Mouse (Mus musculus) embryonic facial prominence, embryonic 12.5 days (tissue): ENCODE measurements around the gene Pacsin3. TPM values are rescaled to one million over a fixed set of nuclear protein-coding genes. Genes with fewer than 3 reads are reported as not detected.

Source experiments
- ATAC-seq: fragments of 200-750 bp; cut with Nextera tagmentation; 2 replicates; pipeline ENCODE4 v1.8.0; 2017; ENCODE audit not compliant: insufficient number of reproducible peaks, insufficient read depth, low FRiP score, low TSS enrichment
- H3K27ac ChIP-seq: fragments of 300-500 bp; sonication (generic); 2 replicates; pipeline ENCODE4 v1.5.1; 2016; ENCODE audit warnings: mild to moderate bottlenecking
- H3K27me3 ChIP-seq: fragments of 300-500 bp; sonication (generic); 2 replicates; pipeline ENCODE4 v1.6.1; 2016; ENCODE audit warnings: mild to moderate bottlenecking, moderate library complexity
- H3K36me3 ChIP-seq: fragments of 300-500 bp; sonication (generic); 2 replicates; pipeline ENCODE4 v1.6.1; 2016; ENCODE audit warnings: mild to moderate bottlenecking
- H3K4me1 ChIP-seq: fragments of 300-500 bp; sonication (generic); 2 replicates; pipeline ENCODE4 v1.6.1; 2016
- H3K4me2 ChIP-seq: fragments of 300-500 bp; sonication (generic); replicated peaks from 2 replicates; pipeline ENCODE4 v1.6.1; 2016; ENCODE audit warnings: mild to moderate bottlenecking, moderate library complexity
- H3K4me3 ChIP-seq: fragments of 300-500 bp; sonication (generic); 2 replicates; pipeline ENCODE4 v1.5.1; 2016; ENCODE audit warnings: mild to moderate bottlenecking
- H3K9ac ChIP-seq: fragments of 300-500 bp; sonication (generic); 2 replicates; pipeline ENCODE4 v1.6.1; 2016; ENCODE audit warnings: mild to moderate bottlenecking, moderate library complexity
- H3K9me3 ChIP-seq: fragments of 300-500 bp; sonication (generic); 2 replicates; pipeline ENCODE4 v1.6.1; 2016; ENCODE audit warnings: mild to moderate bottlenecking, moderate library complexity
- WGBS: fragments of 180-500 bp; shearing (Covaris S2); methylation state at CpG from one replicate; pipeline ENCODE4 v1.1.7; 2016; 5-methylcytosine and 5-hydroxymethylcytosine counted together
- polyA plus RNA-seq: library from polyadenylated mRNA; unstranded; fragments of >200 nt; fragmentation: Nextera tagmentation; extraction: Ambion mirVana; gene quantifications from 2 replicates; pipeline ENCODE4 v1.2.1, GENCODE M21; 2016

Gene Pacsin3
- polyA plus RNA-seq, 1 experiment from 2014 or later, result 40.9 TPM

DNA sequence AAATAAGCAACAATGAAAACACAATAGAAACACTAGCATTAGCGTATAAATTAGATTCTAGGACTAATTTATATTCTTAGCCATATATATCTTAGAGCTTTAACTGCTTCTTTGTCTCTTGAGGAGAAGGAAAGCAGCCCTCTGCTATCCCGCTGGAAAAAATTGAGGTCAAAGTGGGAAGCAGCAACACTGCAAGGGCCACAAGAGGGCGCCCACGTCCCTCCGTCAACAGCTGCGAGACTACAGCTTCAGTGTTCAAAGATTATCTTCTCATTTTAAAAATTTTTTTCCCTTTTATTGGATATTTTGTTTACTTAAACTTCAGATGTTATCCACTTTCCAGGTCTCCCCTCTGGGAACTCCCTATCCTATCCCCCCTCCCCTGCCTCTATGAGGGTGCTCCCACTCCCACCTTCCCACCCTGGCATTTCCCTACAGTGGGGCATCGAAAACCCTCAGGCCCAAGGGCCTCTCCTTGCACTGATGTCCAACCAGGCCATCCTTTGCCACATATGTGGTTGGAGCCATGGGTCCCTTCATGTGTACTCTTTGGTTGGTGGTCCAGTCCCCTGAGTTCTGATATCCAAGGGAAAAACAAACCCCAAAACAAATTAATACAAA, 30.2 kb downstream of the Pacsin3 start:
- H3K4me3 ChIP-seq, result no peak overlapping the region
- 14% methylated on average over 7 of the region's 7 CpGs for WGBS
- ATAC-seq, result no peak

DNA sequence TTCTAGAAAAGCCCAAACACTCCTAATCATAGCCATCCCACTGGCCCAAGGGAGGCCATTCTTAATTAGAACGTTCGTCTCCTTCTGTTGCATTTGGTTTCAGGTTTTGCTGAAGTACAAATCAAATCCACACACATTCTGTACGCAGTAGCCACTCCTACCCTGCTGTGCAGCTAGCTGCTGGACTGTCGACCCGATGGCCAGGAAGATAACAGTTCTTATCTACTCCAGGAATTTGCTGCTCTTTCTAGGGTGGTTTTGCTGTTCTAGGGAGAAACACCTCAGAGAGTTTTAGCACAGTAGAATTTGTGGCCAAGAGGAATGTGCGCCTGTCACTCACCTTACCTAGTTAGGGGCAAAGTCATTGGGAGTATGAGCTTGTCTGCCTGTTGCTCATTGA, 31.8 kb downstream of the Pacsin3 start:
- Histone ChIP-seq H3K9me3 (no peaks in the 10 kb centered on the region), H3K4me1 (peaks cover 21% of the 10 kb centered on the region), H3K4me2 (no peak overlapping the region), H3K9ac (no peak overlapping the region), H3K27ac (no peak overlapping the region), H3K4me3 (no peak overlapping the region), H3K27me3 (no peaks in the 10 kb centered on the region), H3K36me3 (no peaks in the 10 kb centered on the region)
- ATAC-seq, result no peak
- 56% methylated on average over 6 of the region's 6 CpGs for WGBS

More for the DNA sequence above, 30.2 kb downstream of the Pacsin3 start:
- peaks cover 14% of the 10 kb centered on the region for H3K4me1 ChIP-seq
- H3K27me3 ChIP-seq, result no peaks in the 10 kb centered on the region
- no peaks in the 10 kb centered on the region for H3K36me3 ChIP-seq
- H3K4me2 ChIP-seq, result no peak overlapping the region
- H3K27ac ChIP-seq, result 0 out of 2 replicates have a peak overlapping the region, but pooled peaks have one; percentile 7
- no peak overlapping the region for H3K9ac ChIP-seq
- no peaks in the 10 kb centered on the region for H3K9me3 ChIP-seq

DNA sequence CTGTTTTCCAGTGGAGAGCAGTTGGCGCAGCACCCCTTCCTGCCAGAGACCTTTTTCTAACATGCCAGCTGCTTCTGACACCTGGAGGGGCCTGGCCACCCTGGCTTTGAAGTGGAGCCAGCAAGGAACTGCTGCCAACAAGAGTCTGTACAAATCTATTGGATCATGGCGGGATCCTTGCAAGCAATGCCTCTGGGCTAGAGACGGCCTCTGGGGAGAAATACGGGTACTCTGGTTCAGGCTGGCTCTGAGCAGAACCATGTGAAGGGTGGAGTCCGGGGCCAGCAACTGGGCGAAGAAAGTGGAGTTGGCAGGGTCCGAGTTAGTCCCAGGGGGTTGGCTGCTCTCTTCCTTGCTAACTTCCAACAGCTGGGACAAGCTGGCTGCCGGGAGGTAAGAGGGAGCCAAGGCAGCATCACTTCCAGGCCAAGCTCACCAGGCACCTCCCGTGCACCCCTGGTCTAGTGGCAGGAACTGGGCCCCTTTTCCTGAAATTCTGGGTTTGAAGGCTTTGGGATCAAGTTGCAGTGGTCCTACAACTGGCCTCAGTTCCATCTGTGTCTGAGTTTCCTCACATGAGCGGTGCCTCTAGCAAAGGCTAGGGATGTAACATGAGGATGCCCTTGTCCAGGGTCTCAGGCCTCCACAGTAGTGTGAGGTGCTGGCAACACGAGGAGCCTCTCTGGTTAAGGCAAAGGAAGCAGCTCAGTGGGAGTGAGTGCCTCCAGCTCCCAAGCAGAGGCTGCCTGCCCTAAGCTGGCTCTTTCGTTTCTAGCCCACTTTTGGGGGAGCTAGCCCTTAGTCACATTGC, 35.6 kb downstream of the Pacsin3 start:
- peaks cover 12% of the 10 kb centered on the region for H3K4me1 ChIP-seq
- H3K9me3 ChIP-seq, result no peaks in the 10 kb centered on the region
- no peak for ATAC-seq
- H3K36me3 ChIP-seq, result no peaks in the 10 kb centered on the region
- no peaks in the 10 kb centered on the region for H3K27me3 ChIP-seq
- peak overlapping the region; percentile 3; the same call in 1 of the 2 replicates for H3K27ac ChIP-seq
- 46% methylated on average over 12 of the region's 12 CpGs for WGBS
- H3K4me2 ChIP-seq, result no peak overlapping the region
- no peak overlapping the region for H3K9ac ChIP-seq
- no peak overlapping the region for H3K4me3 ChIP-seq

DNA sequence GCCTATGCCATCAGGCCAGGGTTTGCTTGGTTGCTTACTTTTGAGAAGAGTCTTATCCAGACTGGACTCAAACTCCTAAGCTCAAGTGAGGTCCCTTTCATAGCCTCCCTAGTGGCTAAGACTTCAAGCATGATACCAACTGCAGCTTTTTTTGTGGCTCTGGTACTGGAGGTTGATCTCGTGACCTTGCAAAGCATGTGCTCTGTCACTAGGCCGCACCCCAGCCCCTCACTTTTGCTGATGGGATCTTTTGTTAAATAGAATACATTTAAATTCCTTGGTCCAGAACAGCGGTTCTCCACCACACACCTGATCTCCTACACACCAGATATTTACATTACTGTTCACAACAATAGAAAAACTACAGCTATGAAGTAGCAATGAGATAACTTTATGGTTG, 38.5 kb downstream of the Pacsin3 start:
- H3K36me3 ChIP-seq, result no peaks in the 10 kb centered on the region
- peaks cover 15% of the 10 kb centered on the region for H3K4me1 ChIP-seq
- H3K9ac ChIP-seq, result no peak overlapping the region
- WGBS, result 88% methylated on average over 3 of the region's 3 CpGs
- no peak for ATAC-seq
- no peak overlapping the region for H3K4me3 ChIP-seq
- no peak overlapping the region for H3K27ac ChIP-seq
- H3K9me3 ChIP-seq, result no peaks in the 10 kb centered on the region
- no peaks in the 10 kb centered on the region for H3K27me3 ChIP-seq
- no peak overlapping the region for H3K4me2 ChIP-seq

DNA sequence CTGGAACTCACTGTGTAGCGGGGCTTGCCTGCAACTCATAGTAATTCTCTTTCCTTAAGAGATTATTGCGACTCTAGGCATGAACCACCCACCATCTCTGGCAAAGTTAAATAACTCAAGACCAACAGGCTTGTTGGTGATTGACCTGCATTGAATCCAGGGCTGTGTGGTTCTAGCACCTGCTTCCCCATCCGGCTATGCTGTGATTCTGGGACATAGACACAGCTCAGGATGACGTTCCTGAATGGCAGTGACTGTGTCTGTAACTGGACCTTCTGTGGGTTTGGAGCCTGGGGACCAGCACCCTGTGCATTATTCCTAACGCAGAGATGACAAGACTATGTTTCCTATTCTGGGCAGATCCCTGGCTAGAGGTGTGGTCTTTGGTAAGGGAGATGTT, 40.1 kb downstream of the Pacsin3 start:
- Histone ChIP-seq H3K4me1 (peaks cover 17% of the 10 kb centered on the region), H3K4me2 (no peak overlapping the region), H3K9me3 (no peaks in the 10 kb centered on the region), H3K9ac (no peak overlapping the region), H3K27me3 (no peaks in the 10 kb centered on the region), H3K27ac (no peak overlapping the region), H3K36me3 (no peaks in the 10 kb centered on the region), H3K4me3 (no peak overlapping the region)
- 90% methylated on average over 5 of the region's 5 CpGs for WGBS
- no peak for ATAC-seq

DNA sequence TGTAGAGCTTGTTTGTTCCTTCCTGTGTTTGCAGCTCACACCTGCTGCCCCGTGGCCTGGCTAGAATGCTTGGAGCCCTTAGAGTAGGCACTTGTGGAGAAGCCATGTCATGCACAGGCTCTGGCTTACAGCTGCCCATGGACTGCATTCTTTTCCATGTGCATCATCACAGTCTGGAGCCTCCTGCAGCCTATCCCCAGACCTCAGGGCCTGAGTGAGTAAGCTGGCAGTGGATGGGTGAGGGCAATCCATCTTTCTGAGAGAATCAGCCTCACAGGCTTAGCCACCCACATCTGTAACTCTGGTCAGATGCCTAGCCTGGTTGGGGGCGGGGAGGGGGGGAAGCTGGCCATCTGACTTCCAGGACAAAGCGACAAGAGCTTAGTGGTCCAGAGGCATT, 43.4 kb downstream of the Pacsin3 start:
- H3K27me3 ChIP-seq, result no peaks in the 10 kb centered on the region
- 54% methylated on average over 3 of the region's 3 CpGs for WGBS
- ATAC-seq, result no peak
- no peak overlapping the region for H3K4me3 ChIP-seq
- H3K27ac ChIP-seq, result no peak overlapping the region
- H3K4me1 ChIP-seq, result 0 out of 2 replicates have a peak, but pooled peaks cover 7% of the 10 kb centered on the region
- no peak overlapping the region for H3K9ac ChIP-seq
- no peaks in the 10 kb centered on the region for H3K9me3 ChIP-seq
- 0 out of 2 replicates have a peak, but pooled peaks cover 2% of the 10 kb centered on the region for H3K36me3 ChIP-seq
- no peak overlapping the region for H3K4me2 ChIP-seq

DNA sequence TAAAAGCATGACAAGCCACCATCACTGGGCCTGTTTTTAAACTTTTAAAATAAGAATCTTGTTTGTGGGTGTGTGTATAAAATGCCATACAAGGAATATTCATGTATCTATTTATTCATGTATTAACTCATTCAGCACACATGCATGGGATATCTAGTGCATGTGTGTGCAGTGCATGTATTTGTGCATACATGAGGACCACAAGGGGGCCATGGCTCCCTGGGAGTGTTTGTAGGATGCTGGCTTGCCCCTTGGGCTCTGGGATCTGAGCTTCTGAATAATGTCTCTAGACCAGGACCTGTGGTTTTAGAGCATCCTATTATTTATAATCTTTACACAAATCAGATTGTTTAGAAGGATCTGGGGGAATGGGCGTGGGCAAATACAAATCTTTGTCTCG, 45.0 kb downstream of the Pacsin3 start:
- no peak overlapping the region for H3K27ac ChIP-seq
- ATAC-seq, result no peak
- H3K9ac ChIP-seq, result no peak overlapping the region
- H3K4me1 ChIP-seq, result 0 out of 2 replicates have a peak, but pooled peaks cover 7% of the 10 kb centered on the region
- no peaks in the 10 kb centered on the region for H3K9me3 ChIP-seq
- no peak overlapping the region for H3K4me3 ChIP-seq
- H3K36me3 ChIP-seq, result 0 out of 2 replicates have a peak, but pooled peaks cover 3% of the 10 kb centered on the region
- WGBS, result 97% methylated on average over 2 of the region's 2 CpGs
- H3K27me3 ChIP-seq, result no peaks in the 10 kb centered on the region
- no peak overlapping the region for H3K4me2 ChIP-seq

DNA sequence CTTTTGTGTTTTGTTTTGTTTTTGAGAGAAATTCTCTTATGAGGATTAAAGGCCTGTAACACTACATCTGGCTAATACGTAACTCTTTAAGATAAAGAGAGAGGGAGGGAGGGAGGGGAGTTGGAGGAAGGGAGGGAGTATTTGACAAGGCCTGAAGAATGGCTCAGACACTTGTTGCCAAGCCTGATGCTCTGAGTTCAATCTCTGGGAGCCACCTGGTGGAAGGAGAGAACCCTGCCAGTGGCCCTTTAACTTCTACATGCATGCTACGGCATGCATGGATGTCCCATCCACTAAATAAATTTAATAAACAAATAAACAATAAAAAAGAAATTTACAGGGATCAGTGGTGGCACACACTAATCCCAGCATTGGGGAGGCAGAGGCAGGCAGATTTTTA, 46.1 kb downstream of the Pacsin3 start:
- Histone ChIP-seq H3K36me3 (0 out of 2 replicates have a peak, but pooled peaks cover 3% of the 10 kb centered on the region), H3K4me1 (0 out of 2 replicates have a peak, but pooled peaks cover 7% of the 10 kb centered on the region), H3K27me3 (no peaks in the 10 kb centered on the region), H3K4me3 (no peak overlapping the region), H3K4me2 (no peak overlapping the region), H3K9ac (no peak overlapping the region), H3K27ac (no peak overlapping the region), H3K9me3 (no peaks in the 10 kb centered on the region)
- WGBS, result 95% methylated on average over 2 of the region's 2 CpGs
- no peak for ATAC-seq

DNA sequence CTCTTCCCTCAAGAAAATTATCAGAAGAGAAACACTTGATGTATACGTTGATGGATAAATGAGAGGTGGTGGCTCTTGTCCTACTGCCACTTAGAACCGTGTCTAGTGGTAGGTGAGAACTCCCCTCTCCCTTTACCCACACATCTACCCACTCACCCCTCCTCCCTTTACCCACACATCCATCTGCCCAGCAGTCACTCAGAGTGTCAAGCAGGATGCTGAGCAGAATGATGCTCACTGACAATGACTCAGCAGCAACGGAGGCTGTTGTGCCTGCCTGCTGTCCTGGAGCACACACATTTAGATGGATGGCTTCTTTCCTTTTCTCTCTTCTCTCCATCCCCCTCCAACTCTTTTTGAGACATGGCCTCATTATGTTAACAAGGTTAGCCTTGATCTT, 47.1 kb downstream of the Pacsin3 start:
- H3K4me3 ChIP-seq, result no peak overlapping the region
- no peak for ATAC-seq
- H3K4me2 ChIP-seq, result no peak overlapping the region
- no peak overlapping the region for H3K27ac ChIP-seq
- WGBS, result 81% methylated on average over 3 of the region's 3 CpGs
- H3K4me1 ChIP-seq, result 0 out of 2 replicates have a peak, but pooled peaks cover 7% of the 10 kb centered on the region
- 0 out of 2 replicates have a peak, but pooled peaks cover 3% of the 10 kb centered on the region for H3K36me3 ChIP-seq
- H3K9me3 ChIP-seq, result no peaks in the 10 kb centered on the region
- no peaks in the 10 kb centered on the region for H3K27me3 ChIP-seq
- no peak overlapping the region for H3K9ac ChIP-seq

DNA sequence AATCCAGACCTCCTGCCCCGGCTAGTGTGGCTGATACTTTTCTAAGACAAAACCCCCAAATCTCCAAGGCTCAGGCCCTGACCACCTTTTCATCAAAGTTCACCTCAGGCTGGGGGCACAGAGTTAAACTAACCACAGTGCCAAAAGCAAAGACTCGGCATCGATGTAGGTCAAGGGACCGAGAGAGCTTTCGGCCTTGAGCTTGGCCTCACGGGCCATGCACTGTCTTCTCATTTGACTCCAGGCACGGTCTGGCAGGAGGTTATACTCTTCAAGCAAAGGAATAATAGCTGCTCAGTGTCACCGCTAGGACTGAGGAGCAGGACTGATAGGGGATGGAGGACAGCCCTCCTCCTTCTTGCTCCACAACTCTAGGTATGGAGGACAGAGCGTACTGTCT, 50.2 kb downstream of the Pacsin3 start:
- H3K4me2 ChIP-seq, result no peak overlapping the region
- no peak overlapping the region for H3K27ac ChIP-seq
- no peaks in the 10 kb centered on the region for H3K9me3 ChIP-seq
- H3K9ac ChIP-seq, result no peak overlapping the region
- 0 out of 2 replicates have a peak, but pooled peaks cover 3% of the 10 kb centered on the region for H3K36me3 ChIP-seq
- no peak overlapping the region for H3K4me3 ChIP-seq
- no peaks in the 10 kb centered on the region for H3K27me3 ChIP-seq
- ATAC-seq, result no peak
- peaks cover 9% of the 10 kb centered on the region for H3K4me1 ChIP-seq
- 92% methylated on average over 9 of the region's 9 CpGs for WGBS

DNA sequence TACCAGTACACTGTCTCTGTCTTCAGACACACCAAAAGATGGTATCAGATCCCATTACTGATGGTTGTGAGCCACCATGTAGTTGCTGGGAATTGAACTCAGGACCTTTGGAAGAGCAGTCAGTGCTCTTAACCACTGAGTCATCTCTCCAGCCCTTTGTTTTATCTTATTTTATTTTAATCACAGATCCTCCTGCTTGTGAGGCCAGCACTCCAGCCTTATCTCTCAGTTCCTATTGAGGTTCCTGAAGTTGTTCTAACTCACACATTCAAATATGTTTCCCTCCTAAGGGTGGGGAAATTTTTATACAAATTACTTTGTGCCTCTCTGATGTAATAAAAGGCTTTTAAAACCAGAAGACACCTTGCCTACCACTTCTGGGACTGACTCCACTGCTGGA, 50.8 kb downstream of the Pacsin3 start:
- Histone ChIP-seq H3K9ac (no peak overlapping the region), H3K27me3 (no peaks in the 10 kb centered on the region), H3K9me3 (no peaks in the 10 kb centered on the region), H3K4me3 (no peak overlapping the region), H3K4me2 (no peak overlapping the region), H3K27ac (no peak overlapping the region), H3K4me1 (peaks cover 9% of the 10 kb centered on the region), H3K36me3 (0 out of 2 replicates have a peak, but pooled peaks cover 3% of the 10 kb centered on the region)
- no peak for ATAC-seq

DNA sequence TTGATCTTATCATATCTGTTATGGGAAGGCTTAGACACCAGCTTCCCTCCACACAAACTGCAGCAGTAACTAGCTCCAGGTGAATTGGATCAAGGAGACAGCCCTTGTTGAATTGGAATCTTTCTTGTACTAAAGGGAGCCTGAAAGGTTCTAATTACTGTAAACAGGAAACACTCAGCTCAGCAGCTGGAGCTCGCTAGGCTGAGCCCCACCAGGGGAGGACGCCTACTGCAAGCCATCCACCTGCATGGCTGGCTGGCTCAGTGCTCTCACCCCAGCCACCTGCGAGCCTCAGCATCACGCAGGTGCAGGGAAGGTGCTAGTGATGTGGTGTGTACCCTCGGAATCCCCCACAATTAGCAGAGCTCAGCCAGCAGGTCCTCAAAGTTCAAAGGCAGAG, 52.9 kb downstream of the Pacsin3 start:
- H3K4me2 ChIP-seq, result no peak overlapping the region
- no peak overlapping the region for H3K9ac ChIP-seq
- no peaks in the 10 kb centered on the region for H3K27me3 ChIP-seq
- H3K36me3 ChIP-seq, result 0 out of 2 replicates have a peak, but pooled peaks cover 3% of the 10 kb centered on the region
- no peak overlapping the region for H3K4me3 ChIP-seq
- no peak for ATAC-seq
- no peaks in the 10 kb centered on the region for H3K9me3 ChIP-seq
- 23% methylated on average over 5 of the region's 5 CpGs for WGBS
- H3K4me1 ChIP-seq, result peaks cover 15% of the 10 kb centered on the region
- H3K27ac ChIP-seq, result no peak overlapping the region
